11 mouse cellular contexts compared by ENCODE assay signal in the genomic region with DNA sequence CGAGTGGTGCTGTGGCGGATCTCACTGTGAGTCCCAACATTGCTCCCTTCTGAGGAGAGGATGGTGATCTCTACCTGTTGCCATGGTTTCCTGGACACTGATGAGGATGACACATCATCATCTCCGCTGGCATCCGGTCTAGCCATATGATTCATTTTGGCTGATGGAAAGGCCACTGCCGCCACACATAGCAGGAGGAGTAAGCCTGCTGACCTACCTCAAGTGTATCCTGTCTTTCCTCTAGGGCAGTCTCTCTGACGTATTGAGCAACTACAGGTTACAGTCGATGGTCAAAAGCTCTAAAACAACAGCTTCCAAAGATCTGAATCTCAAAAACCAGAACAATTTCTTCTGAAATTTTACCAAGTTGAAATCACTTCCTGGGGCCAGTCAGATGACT. TPM values are rescaled to one million over a fixed set of nuclear protein-coding genes. Genes with fewer than 3 reads are reported as not detected.
DNase-seq lines count a peak whose midpoint lies in the region; ATAC-seq lines count a peak whose summit lies in the region.
"Had no signal": no experiment of that assay in that cellular context is flagged by ENCODE, and none has a peak within 500 bp of the region (broad histone marks: within the 10 kb centered on the region; RNA-seq: fewer than 3 reads in every experiment).

No protein-coding gene starts in this region.

- H3K36me3 ChIP-seq in forebrain, embryonic 16.5 days (ENCODE audit: control insufficient read depth, insufficient read depth), result no peaks in the 10 kb centered on the region
- no peaks in the 10 kb centered on the region for H3K36me3 ChIP-seq in forebrain, embryonic 14.5 days (ENCODE audit: control insufficient read depth, insufficient read depth, low read length)

- no peak overlapping the region for H3K4me3 ChIP-seq in forebrain, embryonic 16.5 days (replicated peaks; ENCODE audit: low read length)
- H3K4me3 ChIP-seq in forebrain, embryonic 14.5 days (ENCODE audit: low read depth, low read length), result no peak overlapping the region

- no peaks in the 10 kb centered on the region for H3K9me3 ChIP-seq in forebrain, embryonic 16.5 days (ENCODE audit: control insufficient read depth, low read length)
- H3K9me3 ChIP-seq in forebrain, embryonic 14.5 days (replicated peaks; ENCODE audit: control insufficient read depth, low read length), result no peaks in the 10 kb centered on the region

- H3K9ac ChIP-seq in forebrain, embryonic 16.5 days (replicated peaks; ENCODE audit: low read depth, low read length), result no peak overlapping the region
- no peak overlapping the region for H3K9ac ChIP-seq in forebrain, embryonic 14.5 days (ENCODE audit: low read length)
- H3K9ac ChIP-seq: liver, embryonic 14.5 days had no signal

- DNase-seq in 3134 (ENCODE audit: extremely low read depth, insufficient read length, low spot score) (peak; percentile 71), 3T3-L1 (ENCODE audit: low read depth, low spot score) (peak; percentile 94)
- DNase-seq in adrenal gland, postnatal 36 days, result peak; percentile 46 to 55
- peak; percentile 71 to 80 for DNase-seq in cerebellum, postnatal 25 days
- DNase-seq in forebrain, embryonic 14.5 days (ENCODE audit: low spot score), result no peak
- no peak for DNase-seq in right cerebral cortex, postnatal 25 days
- DNase-seq: gastrocnemius, postnatal 10 days; thymus, adult 18-20 months had no signal

- no peak overlapping the region for H3K4me2 ChIP-seq in forebrain, embryonic 16.5 days (ENCODE audit: low read length)
- H3K4me2 ChIP-seq in forebrain, embryonic 14.5 days (ENCODE audit: low read length), result no peak overlapping the region

- no peaks in the 10 kb centered on the region for H3K4me1 ChIP-seq in forebrain, embryonic 16.5 days (replicated peaks; ENCODE audit: control insufficient read depth, insufficient read depth, low read length)
- no peaks in the 10 kb centered on the region for H3K4me1 ChIP-seq in forebrain, embryonic 14.5 days (ENCODE audit: control insufficient read depth, insufficient read depth, low read length)

- 92% methylated on average over 7 of the region's 7 CpGs for WGBS in forebrain, embryonic 16.5 days
- WGBS in forebrain, embryonic 14.5 days, result 91% methylated on average over 7 of the region's 7 CpGs

- no peaks in the 10 kb centered on the region for H3K27me3 ChIP-seq in forebrain, embryonic 16.5 days (replicated peaks; ENCODE audit: control insufficient read depth, insufficient read depth, low read length)
- H3K27me3 ChIP-seq in forebrain, embryonic 14.5 days (replicated peaks; ENCODE audit: control insufficient read depth, insufficient read depth, low read length), result no peaks in the 10 kb centered on the region

- H3K27ac ChIP-seq in forebrain, embryonic 16.5 days (ENCODE audit: low read length), result no peak overlapping the region
- H3K27ac ChIP-seq in forebrain, embryonic 14.5 days (ENCODE audit: low read depth, low read length), result no peak overlapping the region
- H3K27ac ChIP-seq: kidney, postnatal 0 days; liver, embryonic 14.5 days had no signal

- no peak for ATAC-seq in forebrain, embryonic 16.5 days
- no peak for ATAC-seq in forebrain, embryonic 14.5 days

RNA-seq across cellular contexts. Expression of a gene that starts 16.8 kb away (rescaled TPM):
- 10 to 100 TPM in 1 of 2 experiments, 1 to 10 TPM in 1; 7.5 to 11.9 TPM for total RNA-seq in adrenal gland, postnatal 36 days (2021)
- polyA plus RNA-seq in forebrain, embryonic 16.5 days (2015; fragmentation: Nextera tagmentation; extraction: Ambion mirVana), result 4.8 and 6.8 TPM in 2 replicates
- 3.6 and 5.3 TPM in 2 replicates for polyA plus RNA-seq in forebrain, embryonic 14.5 days (2014; fragmentation: Nextera tagmentation; extraction: Ambion mirVana)

RNA-seq across cellular contexts. Expression of a gene that starts 39.2 kb away (rescaled TPM):
- 1 to 10 TPM in 1 of 2 experiments, under 1 TPM in 1; 0.82 to 1.0 TPM for total RNA-seq in adrenal gland, postnatal 36 days (2021)
- polyA plus RNA-seq in forebrain, embryonic 16.5 days (2015; fragmentation: Nextera tagmentation; extraction: Ambion mirVana), result 1.1 and 1.3 TPM in 2 replicates
- 0.74 and 0.89 TPM in 2 replicates for polyA plus RNA-seq in forebrain, embryonic 14.5 days (2014; fragmentation: Nextera tagmentation; extraction: Ambion mirVana)

Comparison
In these comparisons a context has a peak if more than half of its experiments do, and no peak if none do; other contexts are left out.
1. DNase-seq: peak in 3134 (single experiment), 3T3-L1 (single experiment), adrenal gland, postnatal 36 days (2 of 2) and cerebellum, postnatal 25 days (2 of 2); none in forebrain, embryonic 14.5 days (single experiment) and right cerebral cortex, postnatal 25 days (single experiment).